Mouse (Mus musculus): ENCODE data around the gene Sfta2. TPM values are rescaled to one million over a fixed set of nuclear protein-coding genes. Genes with fewer than 3 reads are reported as not detected.

Sfta2 gene
- total RNA-seq, 2 experiments from 2014 or later: not detected

GRCm38 (mm10) chr17:35673416-35674035, 72.2 kb downstream of the Sfta2 start, which contains the start of gene Gtf2h4:
Gene Gtf2h4, minus strand, starts transcription at chr17:35673739.
- peak; percentile 83 to 90 for DNase-seq

GRCm38 (mm10) chr17:35680591-35680990, 79.2 kb downstream of the Sfta2 start:
- no peak for DNase-seq

GRCm38 (mm10) chr17:35681986-35682385, 80.6 kb downstream of the Sfta2 start:
- DNase-seq: no peak

- DNase-seq: no peak
Observed at GRCm38 (mm10) chr17:35685061-35685460, 83.7 kb downstream of the Sfta2 start.

- no peak for DNase-seq
Observed at GRCm38 (mm10) chr17:35688347-35689175, 87.2 kb downstream of the Sfta2 start.

GRCm38 (mm10) chr17:35689936-35690645, 88.7 kb downstream of the Sfta2 start:
- no peak for DNase-seq

- no peak for DNase-seq
Observed at GRCm38 (mm10) chr17:35691811-35692210, 90.5 kb downstream of the Sfta2 start.

GRCm38 (mm10) chr17:35692368-35692767, 91.0 kb downstream of the Sfta2 start:
- DNase-seq: no peak

GRCm38 (mm10) chr17:35693906-35694305, 92.6 kb downstream of the Sfta2 start:
- DNase-seq: no peak

- no peak for DNase-seq
Observed at GRCm38 (mm10) chr17:35695289-35695688, 93.9 kb downstream of the Sfta2 start.

- no peak for DNase-seq
Observed at GRCm38 (mm10) chr17:35696691-35697090, 95.3 kb downstream of the Sfta2 start.

GRCm38 (mm10) chr17:35697429-35697758, 96.0 kb downstream of the Sfta2 start:
- no peak for DNase-seq

GRCm38 (mm10) chr17:35697759-35698500, 96.6 kb downstream of the Sfta2 start:
- peak; percentile 63 to 74 for DNase-seq

GRCm38 (mm10) chr17:35698501-35698883, 97.1 kb downstream of the Sfta2 start:
- no peak for DNase-seq

GRCm38 (mm10) chr17:35699919-35700318, 98.6 kb downstream of the Sfta2 start:
- DNase-seq: peak; percentile 88 to 89

Other genes with a start within 250 kb of the Sfta2 start
- gene H2-Q4, start 221.9 kb upstream of the Sfta2 start, total RNA-seq (2021): 10 to 100 TPM; 24.9 to 29.1 TPM
- gene H2-Q6, start 176.7 kb upstream of the Sfta2 start, total RNA-seq (2021): 1 to 10 TPM; 2.4 to 6.2 TPM
- gene H2-Q7, start 162.4 kb upstream of the Sfta2 start, total RNA-seq (2021): 1 to 10 TPM; 3.8 to 7.4 TPM
- gene H2-Q10, start 131.5 kb upstream of the Sfta2 start, total RNA-seq (2021): 1 to 10 TPM; 7.5 to 8.7 TPM
- gene Pou5f1, start 95.5 kb upstream of the Sfta2 start, total RNA-seq (2021): under 1 TPM in 1 of 2 experiments, not detected in 1; 0.23 TPM
- gene Tcf19, start 84.7 kb upstream of the Sfta2 start, total RNA-seq (2021): 10 to 100 TPM in 1 of 2 experiments, 1 to 10 TPM in 1; 8.3 to 10.0 TPM
- 1 to 10 TPM; 7.5 to 9.3 TPM for gene Cchcr1, start 84.4 kb upstream of the Sfta2 start, total RNA-seq (2021)
- not detected for gene Psors1c2, start 68.3 kb upstream of the Sfta2 start, total RNA-seq (2021)
- 1 to 10 TPM in 1 of 2 experiments, under 1 TPM in 1; 0.56 to 1.4 TPM for gene Cdsn, start 49.4 kb upstream of the Sfta2 start, total RNA-seq (2021)
- gene 2300002M23Rik, start 34.1 kb upstream of the Sfta2 start, total RNA-seq (2021): not detected
- not detected for gene Gm9573, start 25.1 kb downstream of the Sfta2 start, total RNA-seq (2021)
- not detected for gene Mucl3, start 42.1 kb downstream of the Sfta2 start, total RNA-seq (2021)
- 10 to 100 TPM; 30.8 to 40.0 TPM for gene Vars2, start 66.0 kb downstream of the Sfta2 start, total RNA-seq (2021)
- 10 to 100 TPM; 20.2 to 23.3 TPM for gene Gtf2h4, start 72.2 kb downstream of the Sfta2 start, total RNA-seq (2021)
- gene Ddr1, start 103.1 kb downstream of the Sfta2 start, total RNA-seq (2021): 10 to 100 TPM; 43.4 to 48.8 TPM
- 10 to 100 TPM; 19.2 to 36.5 TPM for gene Ier3, start 220.1 kb downstream of the Sfta2 start, total RNA-seq (2021)
- gene Flot1, start 221.7 kb downstream of the Sfta2 start, total RNA-seq (2021): 10 to 100 TPM; 60.5 to 73.4 TPM
- gene Tubb5, start 236.8 kb downstream of the Sfta2 start, total RNA-seq (2021): 100 to 1,000 TPM; 188 to 218 TPM
- 10 to 100 TPM; 18.3 to 18.7 TPM for gene Mdc1, start 240.0 kb downstream of the Sfta2 start, total RNA-seq (2021)